Mouse (Mus musculus) adrenal gland, postnatal 10 days (tissue): Measurements from ENCODE around the gene Fto. TPM values are rescaled to one million over a fixed set of nuclear protein-coding genes. Genes with fewer than 3 reads are reported as not detected.

ENCODE experiments used
- DNase-seq: peaks from one replicate; pipeline ENCODE4 v3.0.0; 2021; ENCODE audit warnings: mixed read lengths
- total RNA-seq, 2 experiments: library from RNA; stranded (reverse); gene quantifications; 2 replicates each; pipeline ENCODE4 v1.2.3; 2021

Fto gene
- total RNA-seq, 2 experiments from 2014 or later, result 64.6 to 79.4 TPM

DNA sequence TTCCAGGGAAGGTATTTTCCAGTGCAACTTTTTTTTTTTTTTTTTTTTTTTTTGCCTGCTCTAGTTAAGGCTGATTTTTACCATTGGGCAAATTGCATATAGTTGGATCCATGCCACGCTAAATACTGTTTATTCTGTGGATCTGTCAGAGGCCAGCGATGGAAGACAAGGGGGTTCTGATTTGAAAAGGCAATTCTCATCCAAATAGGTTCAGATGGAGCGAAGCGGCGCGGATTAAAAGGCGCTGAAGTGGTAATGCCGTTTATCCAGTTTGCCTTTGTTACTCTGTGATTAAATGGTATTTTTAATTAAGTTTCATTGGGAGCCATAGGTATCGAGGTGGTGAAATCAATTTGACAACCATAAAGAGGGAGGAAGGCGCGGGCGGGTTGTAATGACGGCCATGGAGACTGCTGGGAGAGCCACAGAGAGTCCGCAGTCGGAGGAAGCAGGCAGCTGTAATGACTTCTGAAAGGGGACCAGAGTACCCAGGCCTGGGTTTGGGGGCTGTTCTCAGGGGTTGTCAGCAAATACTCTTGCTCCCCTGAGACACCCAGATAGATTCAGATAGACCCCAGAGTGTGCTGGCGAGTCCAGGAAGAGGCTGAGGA, 356.2 kb downstream of the Fto start:
- no peak for DNase-seq

DNA sequence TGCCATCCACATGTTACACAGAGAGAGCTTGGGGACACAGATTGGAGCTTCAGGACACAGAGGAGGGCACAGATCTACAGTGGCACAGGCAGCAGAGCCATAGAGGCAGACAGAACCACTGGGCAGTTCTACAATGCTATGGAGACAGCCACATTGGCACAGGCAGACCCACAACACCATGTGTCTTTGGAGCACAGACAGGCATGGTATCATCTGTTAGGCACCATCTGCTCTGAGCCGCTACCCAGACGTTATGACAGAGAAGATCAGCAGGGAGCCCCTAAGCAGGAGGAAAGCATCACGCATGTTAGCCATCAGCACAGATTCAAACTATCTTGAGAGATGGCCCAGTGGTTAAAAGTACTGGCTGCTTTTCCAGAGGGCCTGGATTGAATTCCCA, 363.6 kb downstream of the Fto start:
- no peak for DNase-seq

DNA sequence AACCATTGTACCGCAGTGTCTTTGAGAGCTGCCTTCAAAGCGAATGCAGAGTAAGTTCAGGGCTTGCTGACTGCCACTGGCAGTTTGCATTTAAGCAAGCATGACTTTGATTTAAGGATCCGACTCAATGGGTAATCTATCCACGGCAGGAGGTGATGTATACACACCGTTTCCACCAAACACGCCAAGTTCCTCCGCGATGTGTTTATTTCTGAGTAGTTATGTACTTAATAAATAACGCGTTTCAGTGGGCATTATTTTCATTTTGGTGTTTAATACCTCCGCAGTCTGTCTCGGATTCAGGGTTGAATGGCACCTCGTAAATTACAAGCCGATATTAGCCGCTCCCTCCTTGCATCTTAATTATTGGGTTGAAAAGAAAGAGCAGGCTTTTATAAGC, 366.1 kb downstream of the Fto start:
- DNase-seq, result no peak

DNA sequence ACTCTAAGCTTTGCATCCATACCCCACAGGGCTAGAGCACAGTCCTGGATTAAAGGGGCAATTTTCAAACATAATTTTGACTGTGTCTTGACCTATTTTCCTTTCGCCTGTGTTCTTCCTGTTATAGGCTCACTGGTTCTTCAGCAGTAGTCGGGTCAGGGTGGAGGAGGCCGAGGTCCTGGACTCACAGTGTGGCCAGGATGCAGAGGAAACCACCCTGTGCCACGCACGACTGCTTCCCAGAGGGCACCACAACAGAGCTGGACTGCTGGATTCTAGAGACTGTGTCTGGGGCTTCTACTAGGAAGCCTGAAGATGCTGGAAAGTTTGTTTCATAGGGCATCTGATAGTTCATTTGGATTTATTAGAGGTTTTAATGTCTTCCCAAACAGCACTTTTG, 366.8 kb downstream of the Fto start:
- DNase-seq, result no peak

DNA sequence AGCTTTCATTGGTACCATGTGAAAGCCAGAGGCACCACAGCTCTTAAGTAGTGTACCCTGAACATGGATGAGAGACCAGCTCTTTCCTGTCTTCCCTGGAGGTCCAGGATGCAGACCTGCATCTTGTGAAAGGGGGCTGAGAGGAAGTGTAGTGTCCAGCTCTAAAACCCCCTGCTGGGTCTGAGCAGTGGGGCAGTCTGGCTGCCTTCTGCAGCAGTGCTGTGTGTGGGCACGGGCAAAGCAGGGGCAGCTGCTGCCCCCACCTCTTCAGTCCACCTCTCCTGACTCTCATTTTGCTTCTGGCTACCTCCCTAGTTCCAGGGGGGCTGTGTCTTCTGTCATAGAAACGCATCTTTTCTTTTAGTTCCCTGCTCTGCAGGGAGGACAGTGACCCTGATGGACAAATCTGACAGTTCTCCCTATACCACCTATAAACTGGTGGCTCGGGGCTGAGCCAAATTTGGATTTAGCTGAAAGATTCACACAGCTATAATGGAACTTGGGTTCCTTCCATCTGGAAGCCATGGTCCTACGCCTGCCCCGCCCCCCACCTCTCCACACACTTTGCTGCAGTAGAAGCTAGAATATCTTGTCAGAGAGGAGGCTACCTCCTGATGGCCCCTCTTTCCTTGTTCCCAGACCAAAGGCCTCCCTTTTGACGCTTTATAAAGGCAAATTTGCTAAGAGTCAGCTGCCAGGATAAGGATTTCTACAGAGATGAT, 371.4 kb downstream of the Fto start:
- no peak for DNase-seq

DNA sequence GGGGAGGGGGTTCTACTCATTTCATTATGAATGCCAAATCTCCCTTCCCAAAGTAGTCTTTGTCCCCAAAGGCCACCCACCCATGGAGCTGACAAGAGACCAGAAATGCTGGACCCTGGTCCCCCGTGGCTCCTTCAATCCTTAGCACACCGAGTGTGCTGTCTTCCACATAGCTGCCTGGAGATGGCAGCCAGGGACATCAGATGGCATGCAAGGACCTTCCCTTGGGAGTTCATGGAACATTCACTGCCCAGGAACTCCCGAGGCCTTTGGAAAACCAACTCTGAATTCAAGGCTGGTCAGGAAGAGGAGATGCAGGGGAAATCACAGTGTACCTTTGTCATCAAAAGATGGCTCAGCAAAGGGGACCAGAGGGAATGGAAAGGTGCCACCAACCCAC, 372.1 kb downstream of the Fto start:
- DNase-seq, result peak; percentile 7

DNA sequence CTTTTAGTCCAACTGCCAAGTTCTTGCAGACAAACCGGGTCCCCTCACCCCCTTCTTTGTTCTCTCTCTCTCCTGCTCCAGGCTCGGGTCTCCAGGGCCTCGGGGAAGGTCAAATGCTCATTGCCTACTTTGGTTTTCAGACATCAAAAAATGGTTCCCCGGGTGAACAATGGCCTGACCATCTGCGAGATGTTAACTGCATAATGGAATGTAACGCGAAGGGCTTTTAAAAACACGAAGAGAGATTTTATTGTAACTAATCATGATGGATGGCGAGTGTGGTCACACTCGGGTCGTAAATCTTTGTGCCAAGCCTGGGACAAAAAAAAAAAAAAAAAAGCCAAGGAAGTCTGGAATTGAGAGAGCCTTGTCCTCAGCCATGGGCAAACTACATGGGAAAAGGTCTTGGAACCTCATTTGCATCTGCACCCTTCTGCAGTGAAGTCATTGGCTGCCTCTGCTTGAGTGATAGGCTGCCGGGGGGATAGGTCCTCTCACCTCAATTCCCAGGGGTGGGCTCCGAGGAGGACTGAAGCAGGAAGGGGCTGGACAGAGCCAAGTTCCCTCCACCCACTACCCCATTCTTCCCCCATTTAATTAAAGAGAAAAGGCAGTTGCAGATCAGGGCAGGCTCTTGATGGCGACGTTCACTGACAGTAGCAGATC, 378.9 kb downstream of the Fto start:
- DNase-seq, result no peak

DNA sequence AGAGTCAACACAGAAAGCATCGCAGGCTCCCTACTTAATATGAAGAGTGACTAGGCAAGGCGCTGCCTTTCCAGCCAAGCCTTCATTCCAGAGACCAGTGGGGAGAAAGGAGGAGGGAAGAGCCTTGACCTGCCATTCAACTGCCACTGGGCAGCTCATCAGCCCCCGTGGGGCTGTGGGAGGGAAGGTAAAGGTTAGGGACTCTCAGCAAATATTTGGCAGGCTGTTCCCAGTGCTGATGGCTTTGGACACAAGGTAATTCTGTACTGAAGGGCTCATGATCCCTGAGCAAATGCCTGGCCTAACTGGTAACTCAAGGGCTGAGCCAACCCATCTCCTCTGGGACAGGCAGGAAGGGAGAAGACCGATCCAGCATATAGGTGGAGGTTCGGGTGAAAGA, 393.2 kb downstream of the Fto start:
- DNase-seq, result peak; percentile 22

DNA sequence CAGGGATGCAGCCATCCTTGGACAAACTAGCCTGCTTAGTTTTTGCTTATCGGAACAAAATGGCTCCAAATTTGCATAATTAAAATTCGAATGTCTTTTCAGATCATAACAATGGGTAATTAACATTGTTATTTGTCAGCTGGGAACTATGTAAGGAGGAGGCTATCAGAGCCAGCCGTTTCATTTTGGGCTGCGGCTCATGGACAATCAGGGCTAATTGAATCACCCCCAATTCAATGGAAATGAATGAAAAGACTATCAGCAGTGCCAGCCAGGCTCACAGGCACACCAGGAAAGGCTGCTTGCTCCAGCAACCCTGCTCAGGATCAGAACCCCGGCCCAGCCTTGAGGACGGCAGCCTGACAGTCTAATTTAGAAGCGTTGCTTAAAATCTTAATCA, 395.3 kb downstream of the Fto start:
- DNase-seq, result no peak

DNA sequence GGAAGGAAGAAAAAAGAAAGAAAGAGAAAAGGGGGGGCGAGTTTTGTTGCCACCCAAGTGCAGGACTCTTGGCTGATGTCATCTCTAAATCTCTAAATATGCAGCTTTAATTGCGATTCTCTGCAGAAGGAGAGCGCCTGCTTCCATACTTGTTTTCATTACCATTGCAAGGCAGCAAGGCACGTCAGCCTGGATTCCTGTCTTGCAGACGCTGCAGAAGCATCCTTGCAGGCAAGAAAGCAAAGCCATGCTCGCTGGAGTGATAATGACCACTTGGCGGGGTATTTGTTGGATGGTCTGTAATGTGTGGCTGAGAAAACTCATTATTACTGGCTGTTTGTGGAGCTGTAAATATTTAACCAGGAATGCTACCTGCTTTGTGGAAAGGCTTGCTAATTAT, 396.4 kb downstream of the Fto start:
- DNase-seq, result no peak

DNA sequence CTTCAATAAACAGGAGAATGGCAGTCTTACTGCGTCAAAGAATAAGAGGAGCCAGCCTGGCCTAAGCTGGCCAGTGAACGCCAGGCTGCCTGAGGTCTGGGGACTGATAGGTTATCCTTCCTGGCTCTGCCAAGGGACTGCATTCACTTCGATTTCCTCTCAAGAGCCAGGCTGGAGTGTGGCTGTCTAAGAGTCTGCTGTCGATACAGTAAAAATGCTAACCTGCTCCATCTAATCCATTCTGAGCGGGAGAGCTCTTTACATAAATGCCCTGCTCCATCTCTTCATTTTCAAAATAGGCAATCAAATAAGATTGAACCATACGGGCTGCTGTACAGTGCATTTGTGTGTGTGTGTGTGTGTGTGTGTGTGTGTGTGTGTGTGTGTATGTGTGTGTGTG, 397.9 kb downstream of the Fto start:
- DNase-seq, result no peak

DNA sequence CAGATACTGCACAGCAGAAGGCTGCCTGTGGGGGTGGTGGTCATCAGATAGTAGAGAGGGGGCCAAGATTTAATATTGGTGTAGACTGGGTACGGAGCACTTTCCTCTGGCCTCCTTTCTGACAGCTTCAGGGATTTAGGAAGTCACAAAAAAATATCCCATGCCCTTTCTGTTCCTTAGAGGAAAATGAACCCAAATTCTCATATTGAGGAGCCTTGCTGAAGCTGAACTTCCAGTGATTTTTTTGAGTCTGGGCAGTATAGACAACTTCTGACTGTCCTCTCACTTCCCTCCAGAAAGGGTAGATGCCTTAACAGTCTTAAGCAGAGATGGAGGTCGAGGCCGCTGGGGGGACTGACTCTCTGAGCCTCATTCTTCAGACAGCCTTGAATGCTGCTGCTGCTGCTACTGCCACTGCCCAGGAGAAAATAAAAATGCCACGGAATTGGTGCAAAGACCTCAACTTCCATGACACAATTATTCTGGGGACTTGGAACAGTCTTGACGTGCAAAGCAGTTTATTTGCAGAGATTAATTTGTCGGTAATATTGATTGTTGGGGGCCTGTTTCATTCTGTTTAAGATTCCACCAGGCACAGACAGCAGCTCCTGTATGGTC, 398.8 kb downstream of the Fto start:
- DNase-seq, result no peak

DNA sequence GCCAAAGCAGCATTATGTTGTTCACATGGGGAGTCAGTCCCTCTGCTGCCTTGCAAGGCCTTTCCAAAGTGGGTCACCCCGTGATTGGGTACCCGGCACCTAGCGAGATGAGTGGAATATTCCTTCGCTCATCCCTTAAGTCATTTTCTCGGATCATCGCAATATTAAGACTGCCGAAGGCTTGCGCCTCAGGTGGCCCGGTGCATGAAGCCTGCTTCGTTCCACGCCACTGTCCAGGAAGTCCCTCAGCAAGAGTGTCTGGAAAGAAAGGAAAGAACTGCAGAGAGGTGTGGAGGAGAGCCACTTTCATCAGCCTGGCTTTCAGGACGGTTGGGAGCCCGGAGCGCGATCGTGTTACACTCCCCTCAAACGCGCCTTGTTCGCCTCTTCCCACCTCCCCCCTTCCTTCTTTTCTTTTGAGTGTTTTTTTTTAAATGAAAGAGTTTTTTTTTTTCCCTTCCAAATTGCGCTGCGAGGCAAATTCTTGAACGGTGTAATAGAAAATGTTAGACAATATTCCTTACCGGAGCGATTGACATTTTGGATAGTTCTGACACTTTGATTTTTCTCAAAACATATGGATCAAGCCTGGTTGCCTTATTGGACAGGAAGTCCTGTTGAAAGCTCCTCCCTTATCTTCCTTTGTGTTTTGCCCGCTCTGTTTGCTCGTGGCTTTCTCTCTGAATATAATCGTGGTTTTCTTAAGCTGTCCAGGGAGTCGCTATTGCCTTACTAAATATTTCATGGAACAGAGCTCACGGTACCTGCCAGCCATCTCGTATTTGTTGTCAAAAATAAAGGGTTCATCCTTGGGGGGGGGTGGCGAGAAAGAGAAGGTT, 399.6 kb downstream of the Fto start:
- peak; percentile 5 for DNase-seq

DNA sequence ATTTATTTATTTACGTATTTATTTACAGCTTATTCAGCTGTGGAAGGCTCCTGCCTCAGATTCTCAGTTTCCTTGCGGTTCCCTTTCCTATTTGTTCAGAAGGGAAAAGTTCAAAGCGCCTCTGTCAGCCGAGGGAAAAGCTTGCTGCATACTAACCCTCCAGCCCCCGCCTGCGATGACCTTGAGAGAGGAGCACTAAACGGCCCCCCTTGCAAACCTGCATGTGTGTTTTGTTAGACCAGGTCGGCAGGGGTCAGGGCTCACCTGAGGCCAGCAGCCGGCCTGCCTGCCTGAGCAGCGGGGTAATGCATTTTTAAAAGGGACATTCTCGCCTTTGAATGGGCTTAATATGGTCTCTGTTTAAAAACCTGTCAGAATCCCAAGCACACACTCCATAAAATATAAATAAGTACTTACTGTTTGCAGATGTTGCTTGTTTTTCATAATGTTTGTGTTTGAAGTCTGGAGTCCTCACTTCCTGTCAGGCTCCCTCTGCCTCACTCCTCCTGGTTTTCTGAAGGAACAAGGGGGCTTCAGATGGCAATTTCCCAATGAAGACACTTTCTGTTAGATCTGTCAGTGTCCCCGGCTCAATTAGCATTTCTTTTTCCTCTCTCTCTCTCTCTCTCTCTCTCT, 400.5 kb downstream of the Fto start:
- DNase-seq, result peak; percentile 7

DNA sequence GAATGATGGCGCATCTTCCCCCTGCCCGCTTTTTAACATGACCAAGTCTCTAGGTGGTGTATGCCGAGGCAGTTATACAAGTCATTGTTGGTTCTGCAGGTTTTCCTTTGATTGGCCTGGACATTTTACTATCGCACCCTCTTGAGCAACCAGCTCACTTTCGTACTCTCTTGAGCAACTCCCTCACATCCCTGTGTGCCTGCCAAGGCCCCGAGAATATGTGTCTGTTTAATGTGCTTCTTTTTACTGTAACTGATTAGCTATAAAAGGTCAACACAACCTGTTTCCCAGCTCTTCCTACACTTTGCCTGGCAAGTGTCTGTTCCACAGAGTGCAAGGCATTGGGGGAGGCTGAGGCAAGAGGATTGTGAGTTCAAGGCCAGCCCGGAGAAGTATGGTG, 401.4 kb downstream of the Fto start:
- peak; percentile 16 for DNase-seq

DNA sequence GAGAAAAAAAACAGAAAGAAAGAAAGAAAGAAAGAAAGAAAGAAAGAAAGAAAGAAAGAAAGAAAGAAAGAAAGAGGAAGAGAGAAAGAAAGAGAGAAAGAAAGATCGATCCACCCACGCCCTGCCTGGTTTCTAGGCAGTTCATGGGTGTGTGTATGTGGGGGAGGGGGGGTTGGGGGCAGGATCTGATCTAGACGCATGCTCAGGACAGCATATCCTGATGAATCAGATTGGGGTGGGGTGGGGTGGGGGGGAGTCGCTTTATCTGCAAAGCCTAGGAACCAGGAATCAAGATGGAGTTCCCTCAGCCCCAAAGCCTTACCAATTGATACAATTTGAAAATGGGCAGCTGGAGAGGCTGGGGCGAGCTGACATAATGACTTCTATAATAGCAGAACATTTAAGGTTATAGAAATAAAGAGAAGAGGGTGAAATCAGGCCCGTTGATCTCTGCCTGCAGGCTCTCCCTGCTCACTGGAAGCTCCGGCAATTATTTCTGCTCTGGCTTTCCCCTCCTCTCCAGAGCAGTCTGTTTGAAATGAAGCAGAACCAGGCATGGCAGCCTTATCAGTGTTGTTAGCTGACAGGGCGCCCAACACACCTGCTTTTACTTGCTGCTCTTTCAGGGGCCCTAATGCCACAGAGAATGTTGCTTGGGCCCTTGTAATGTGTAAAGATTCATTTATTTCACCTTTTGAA, 402.2 kb downstream of the Fto start:
- no peak for DNase-seq

Other genes with a start within 250 kb of the Fto start
- gene Rbl2, start 243.5 kb upstream of the Fto start, total RNA-seq, result 10 to 100 TPM; 29.5 to 35.9 TPM
- 10 to 100 TPM; 31.6 to 40.4 TPM for gene Aktip, start 113.5 kb upstream of the Fto start, total RNA-seq
- gene Rpgrip1l, start 263 bp upstream of the Fto start, total RNA-seq, result 1 to 10 TPM; 5.8 to 6.2 TPM